ENCODE assay signal across 8 mouse cellular contexts in genomic region chr10:80387522-80387959, GRCm38 (mm10). TPM values are rescaled to one million over a fixed set of nuclear protein-coding genes. Genes with fewer than 3 reads are reported as not detected.
A peak's percentile ranks its signal among the peaks of the same experiment; 100 is the strongest.
DNase-seq lines count a peak whose midpoint lies in the region; ATAC-seq and TF ChIP-seq lines count a peak whose summit lies in the region.

Mex3d (minus strand) TSS chr10:80387659.

- ATAC-seq in cerebellum, adult (ENCODE audit: insufficient number of reproducible peaks, low FRiP score, low TSS enrichment), result no peak
- peak; percentile 74 for ATAC-seq in limb, embryonic 14.5 days (ENCODE audit: low FRiP score, low read depth)
- peak; percentile 31 for ATAC-seq in midbrain, embryonic 15.5 days (replicated peaks)

- H3K4me2 ChIP-seq in limb, embryonic 14.5 days (replicated peaks; ENCODE audit: low read depth, low read length, severe bottlenecking), result peak within 1 kb of the TSS; percentile 91
- peak within 1 kb of the TSS; percentile 97 for H3K4me2 ChIP-seq in midbrain, embryonic 15.5 days

- no peaks in the 10 kb centered on the region for H3K9me3 ChIP-seq in limb, embryonic 14.5 days (ENCODE audit: control insufficient read depth, low read length)
- H3K9me3 ChIP-seq in midbrain, embryonic 15.5 days, result no peaks in the 10 kb centered on the region

- H3K27me3 ChIP-seq in kidney, adult 2 months (replicated peaks; ENCODE audit: control insufficient read depth, insufficient read depth, low read length), result no peaks in the 10 kb centered on the region
- no peaks in the 10 kb centered on the region for H3K27me3 ChIP-seq in limb, embryonic 14.5 days (ENCODE audit: control insufficient read depth, insufficient read depth, low read length)
- no peaks in the 10 kb centered on the region for H3K27me3 ChIP-seq in midbrain, embryonic 15.5 days (replicated peaks)
- peaks cover 8% of the 10 kb centered on the region for H3K27me3 ChIP-seq in spleen, adult 2 months (ENCODE audit: control insufficient read depth, insufficient read depth, low read length)

- H3K4me3 ChIP-seq in kidney, adult 2 months (ENCODE audit: insufficient read depth, low read depth, low read length), result peak within 1 kb of the TSS; percentile 73
- H3K4me3 ChIP-seq in limb, embryonic 14.5 days (replicated peaks; ENCODE audit: low read length), result peak within 1 kb of the TSS; percentile 87
- H3K4me3 ChIP-seq in midbrain, embryonic 15.5 days, result peak within 1 kb of the TSS; percentile 95
- peak within 1 kb of the TSS; percentile 78 for H3K4me3 ChIP-seq in spleen, adult 2 months (ENCODE audit: extremely low read depth, insufficient read depth, insufficient read length)

- H3K9ac ChIP-seq in limb, embryonic 14.5 days (ENCODE audit: low read depth, low read length, severe bottlenecking), result peak within 1 kb of the TSS; percentile 89
- H3K9ac ChIP-seq in midbrain, embryonic 15.5 days, result peak within 1 kb of the TSS; percentile 99

- no peak for TF ChIP-seq CTCF in kidney, adult 2 months (conservative IDR thresholded peaks at IDR 0.05; ENCODE audit: insufficient read depth, insufficient read length, low read depth, low read length)
- TF ChIP-seq CTCF in spleen, adult 2 months (IDR thresholded peaks at IDR 0.05; ENCODE audit: extremely low read depth, insufficient read depth, insufficient read length, insufficient replicate concordance), result no peak

- 2% methylated on average over 43 of the region's 61 CpGs for WGBS in kidney, adult 2 months
- WGBS in limb, embryonic 14.5 days, result 0% methylated on average over 6 of the region's 61 CpGs
- WGBS in midbrain, embryonic 15.5 days, result 0% methylated on average over 20 of the region's 61 CpGs
- WGBS in spleen, adult 2 months, result 9% methylated on average over 34 of the region's 61 CpGs

- H3K4me1 ChIP-seq in kidney, adult 2 months (ENCODE audit: control insufficient read depth, insufficient read depth, low read length), result peaks cover 13% of the 10 kb centered on the region; the same call in 1 of the 2 replicates
- H3K4me1 ChIP-seq in limb, embryonic 14.5 days (ENCODE audit: control insufficient read depth, insufficient read depth, low read length), result peaks cover 23% of the 10 kb centered on the region
- H3K4me1 ChIP-seq in midbrain, embryonic 15.5 days, result peaks cover 34% of the 10 kb centered on the region
- H3K4me1 ChIP-seq in spleen, adult 2 months (ENCODE audit: control insufficient read depth, insufficient read depth, insufficient read length), result peaks cover 26% of the 10 kb centered on the region

- no peaks in the 10 kb centered on the region for H3K36me3 ChIP-seq in kidney, adult 2 months (ENCODE audit: control insufficient read depth, insufficient read depth, low read length)
- peaks cover 41% of the 10 kb centered on the region for H3K36me3 ChIP-seq in limb, embryonic 14.5 days (ENCODE audit: control insufficient read depth, insufficient read depth, low read length)
- peaks cover 17% of the 10 kb centered on the region for H3K36me3 ChIP-seq in midbrain, embryonic 15.5 days (replicated peaks)
- peaks cover 6% of the 10 kb centered on the region for H3K36me3 ChIP-seq in spleen, adult 2 months (ENCODE audit: control insufficient read depth, insufficient read depth, low read length)

- DNase-seq in cerebellum, adult 11 months, result peak; percentile 84
- peak; percentile 92 for DNase-seq in embryo, embryonic 9.5 days (ENCODE audit: extremely low spot score)
- DNase-seq in heart, adult 18-20 months, result peak; percentile 89 to 90
- DNase-seq in kidney, adult 2 months, result peak; percentile 92
- DNase-seq in limb, embryonic 14.5 days (ENCODE audit: low spot score), result peak; percentile 84
- peak; percentile 54 to 86 for DNase-seq in spleen, adult 2 months (ENCODE audit: low read depth in 1 of 2, low spot score in 2 of 2)

- TF ChIP-seq POLR2A in kidney, adult 2 months (IDR thresholded peaks at IDR 0.05; ENCODE audit: low read depth, low read length), result no peak
- peak; percentile 84 for TF ChIP-seq POLR2A in limb, embryonic 14.5 days (IDR thresholded peaks at IDR 0.05; ENCODE audit: borderline replicate concordance, extremely low read depth, insufficient read depth, insufficient read length)
- peak; percentile 45 for TF ChIP-seq POLR2A in spleen, adult 2 months (IDR thresholded peaks at IDR 0.05; ENCODE audit: low read depth, low read length)

- H3K27ac ChIP-seq in kidney, adult 2 months (ENCODE audit: insufficient read depth, low read depth, low read length), result peak within 1 kb of the TSS; percentile 46
- H3K27ac ChIP-seq in limb, embryonic 14.5 days (replicated peaks; ENCODE audit: low read depth, low read length), result peak within 1 kb of the TSS; percentile 87
- H3K27ac ChIP-seq in midbrain, embryonic 15.5 days, result peak within 1 kb of the TSS; percentile 96
- H3K27ac ChIP-seq in spleen, adult 2 months (ENCODE audit: insufficient read depth, low read length), result no peak within 1 kb of the TSS

RNA-seq across cellular contexts. Expression of gene Mex3d, which starts in this region (rescaled TPM):
- 1 to 10 TPM; 6.4 to 7.8 TPM for total RNA-seq in heart, adult 18-20 months (2021)
- polyA plus RNA-seq in kidney, adult 2 months (2012; rRNA removed), result 7.9 and 11.9 TPM in 2 replicates
- polyA plus RNA-seq in limb, embryonic 14.5 days (2012; rRNA removed), result 44.0 and 60.0 TPM in 2 replicates
- polyA plus RNA-seq in limb, embryonic 14.5 days (2014; fragmentation: Nextera tagmentation; extraction: Ambion mirVana), result 8.2 and 9.0 TPM in 2 replicates
- 18.3 and 18.8 TPM in 2 replicates for polyA plus RNA-seq in midbrain, embryonic 15.5 days (2015; fragmentation: Nextera tagmentation; extraction: Ambion mirVana)
- polyA plus RNA-seq in spleen, adult 2 months (2012; rRNA removed), result 13.4 and 22.6 TPM in 2 replicates
